Mouse (Mus musculus) kidney, postnatal 4 days (tissue): Measurements from ENCODE around the gene 1700001F09Rik.
A peak's percentile ranks its signal among the peaks of the same experiment; 100 is the strongest.
"Not testable (repeated sequence)": the region's sequence is repeated elsewhere in the genome, so short reads cannot be mapped to it uniquely, and the experiment has no call there.

ENCODE experiments used
- DNase-seq, 2 experiments: peaks; one replicate each; pipeline ENCODE4 v3.0.0; 2021; ENCODE audit warnings: mixed read lengths in 2 of 2

The 1700001F09Rik gene

GRCm38 (mm10) chr14:43347711-43348110, at the start of gene 1700001F09Rik:
1700001F09Rik (minus strand) TSS chr14:43347811.
- not testable (repeated sequence) for DNase-seq

GRCm38 (mm10) chr14:43361713-43362112, 14.1 kb upstream of the 1700001F09Rik start:
- peak in 1 of 2 experiments; percentile 2 for DNase-seq

- not testable (repeated sequence) for DNase-seq
Measured at GRCm38 (mm10) chr14:43359246-43359645, 11.6 kb upstream of the 1700001F09Rik start.

GRCm38 (mm10) chr14:43357496-43357895, 9.9 kb upstream of the 1700001F09Rik start:
- DNase-seq: not testable (repeated sequence)

GRCm38 (mm10) chr14:43352944-43353343, 5.3 kb upstream of the 1700001F09Rik start:
- peak in 1 of 2 experiments; percentile 3 for DNase-seq

- DNase-seq: not testable (repeated sequence)
Measured at GRCm38 (mm10) chr14:43337646-43338045, 10.0 kb downstream of the 1700001F09Rik start.

- not testable (repeated sequence) for DNase-seq
Measured at GRCm38 (mm10) chr14:43331362-43331880, 16.2 kb downstream of the 1700001F09Rik start.

- not testable (repeated sequence) for DNase-seq
Measured at GRCm38 (mm10) chr14:43328603-43329002, 19.0 kb downstream of the 1700001F09Rik start.

GRCm38 (mm10) chr14:43319516-43319915, 28.1 kb downstream of the 1700001F09Rik start:
- not testable (repeated sequence) for DNase-seq

GRCm38 (mm10) chr14:43293503-43293902, 54.1 kb downstream of the 1700001F09Rik start, which contains the start of gene Gm8127:
Gm8127 (minus strand) TSS chr14:43293832.
- DNase-seq: not testable (repeated sequence)
